Mouse (Mus musculus): ENCODE measurements around the gene Mbnl3.

DNA sequence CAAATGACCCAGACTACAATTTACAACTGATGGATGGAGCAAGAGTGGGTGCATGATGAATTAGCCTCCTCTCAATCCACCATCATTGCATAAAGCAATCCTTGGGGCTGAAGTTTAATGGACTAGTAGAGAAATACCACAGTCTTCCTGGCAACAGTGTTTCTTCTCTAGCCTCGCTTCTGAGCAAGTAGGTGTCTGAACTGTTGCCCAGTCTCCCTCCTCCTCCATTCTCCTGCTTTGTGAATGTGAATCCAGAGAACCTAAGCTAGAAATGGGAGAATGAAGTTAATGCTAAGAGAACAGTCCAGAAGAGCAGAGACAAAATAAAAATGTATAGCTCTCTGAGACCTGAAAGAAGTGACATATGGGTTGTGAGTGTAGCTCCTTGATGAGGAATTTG is 122.1 kb downstream of the Mbnl3 start:
- TF ChIP-seq POLR2A (IDR thresholded peaks at IDR 0.05; ENCODE audit: insufficient read depth, low read depth, low read length) (no peak), CTCF (IDR thresholded peaks at IDR 0.05) (no peak), EP300 (IDR thresholded peaks at IDR 0.05; ENCODE audit: insufficient read depth, low read depth, low read length) (no peak)
